Mouse (Mus musculus): ENCODE data around the gene Nusap1. TPM values are rescaled to one million over a fixed set of nuclear protein-coding genes. Genes with fewer than 3 reads are reported as not detected.

Gene Nusap1
- total RNA-seq (2023), result 26.3 and 30.9 TPM in 2 replicates

GRCm38 (mm10) chr2:119618199-119618982 is at the start of gene Nusap1, which contains the start of gene Oip5:
TSS of gene Nusap1 (plus strand) at chr2:119618298.
TSS of gene Oip5 (minus strand) at chr2:119618469.

DNA sequence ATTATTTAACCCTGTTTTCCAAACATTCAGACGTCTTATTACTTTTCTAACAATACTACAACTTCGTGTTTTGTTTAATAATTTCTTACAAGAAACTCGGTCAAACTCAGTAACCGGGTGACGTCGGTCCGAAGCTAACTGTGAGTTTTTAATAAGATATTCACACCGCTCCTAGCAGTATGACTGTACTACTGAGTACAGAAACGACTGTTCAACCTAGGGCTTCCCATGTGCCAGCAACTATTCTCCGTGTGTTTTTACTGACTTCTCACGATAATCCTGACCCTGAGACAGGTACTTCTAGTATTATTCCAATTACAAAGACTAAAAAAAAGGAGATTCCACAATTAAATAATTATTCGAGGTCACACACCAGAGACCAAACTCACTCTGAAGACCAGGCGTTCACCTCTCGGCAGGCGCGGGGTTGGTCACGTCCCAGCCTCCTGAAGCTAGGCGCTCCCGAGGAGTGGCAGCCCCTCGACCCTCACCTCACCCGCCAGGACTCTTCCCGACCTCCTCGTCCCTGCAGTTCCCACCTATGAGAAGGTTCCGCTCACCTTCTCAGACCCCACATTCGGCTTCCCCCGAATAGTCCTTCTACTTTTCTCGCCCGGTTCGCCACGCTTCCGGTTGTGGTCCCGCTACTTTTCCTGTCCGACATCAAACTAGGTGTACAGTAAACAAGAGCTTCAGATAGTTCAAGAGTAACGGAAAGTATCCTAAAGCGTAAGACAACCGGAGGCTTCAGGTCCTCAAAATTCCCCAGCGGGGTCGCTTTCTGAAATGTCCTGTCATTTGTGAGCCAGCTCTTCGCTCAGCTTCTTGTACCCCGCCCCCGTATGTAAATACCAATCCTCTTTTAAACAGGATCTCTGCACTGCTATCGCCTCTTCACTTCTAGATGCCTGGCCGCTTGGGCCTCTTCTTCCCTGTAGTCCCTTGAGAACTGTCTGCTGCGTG is 44.4 kb downstream of the Nusap1 start, which contains the start of gene Ndufaf1:
Ndufaf1 (minus strand) TSS at position 608 of the 963 bp plus-strand sequence.

GRCm38 (mm10) chr2:119674525-119675214 is 56.6 kb downstream of the Nusap1 start, which contains the start of gene Rtf1:
TSS of gene Rtf1 (plus strand) at chr2:119675068.

Other genes starting within 250 kb of the Nusap1 start
- 15.6 and 20.9 TPM in 2 replicates for gene Ino80, start 140.6 kb upstream of the Nusap1 start, total RNA-seq (2023)
- gene Exd1, start 70.7 kb upstream of the Nusap1 start, total RNA-seq (2023), result 0.38 and 0.64 TPM in 2 replicates
- gene Chp1, start 70.6 kb upstream of the Nusap1 start, total RNA-seq (2023), result 216 and 286 TPM in 2 replicates
- gene Oip5, start 171 bp downstream of the Nusap1 start, total RNA-seq (2023), result 4.9 and 5.5 TPM in 2 replicates
- gene Ndufaf1, start 44.5 kb downstream of the Nusap1 start, total RNA-seq (2023), result 7.2 and 8.2 TPM in 2 replicates
- 39.4 and 56.0 TPM in 2 replicates for gene Rtf1, start 56.8 kb downstream of the Nusap1 start, total RNA-seq (2023)
- gene Itpka, start 124.0 kb downstream of the Nusap1 start, total RNA-seq (2023), result 0.35 TPM in 1 of 2 replicates, not detected in the other
- gene Ltk, start 142.1 kb downstream of the Nusap1 start, total RNA-seq (2023), result 0.39 TPM in 1 of 2 replicates, not detected in the other
- 7.1 and 7.9 TPM in 2 replicates for gene Rpap1, start 169.2 kb downstream of the Nusap1 start, total RNA-seq (2023)
- gene Tyro3, start 179.4 kb downstream of the Nusap1 start, total RNA-seq (2023), result not detected in 2 replicates

All from neutrophil, adult 65 days (primary cell).